In genomic region chr4:109118327-109118659, GRCm38 (mm10) we compare ENCODE assay signal across 8 mouse cellular contexts.
A peak's percentile ranks its signal among the peaks of the same experiment; 100 is the strongest.
DNase-seq lines count a peak whose midpoint lies in the region; ATAC-seq and TF ChIP-seq lines count a peak whose summit lies in the region.

No protein-coding gene starts in this region.

- peak overlapping the region; percentile 34; the same call in 1 of the 2 replicates for H3K27ac ChIP-seq in ES-Bruce4 (ENCODE audit: insufficient read depth, low read length)
- peak overlapping the region; percentile 75 for H3K27ac ChIP-seq in midbrain, embryonic 16.5 days (ENCODE audit: low read length)

- no peak for TF ChIP-seq CTCF in ES-Bruce4 (IDR thresholded peaks at IDR 0.05; ENCODE audit: low read depth, low read length)

- H3K4me1 ChIP-seq in erythroblast, embryonic 14.5 days (ENCODE audit: control insufficient read depth) = peaks cover 36% of the 10 kb centered on the region
- no peaks in the 10 kb centered on the region for H3K4me1 ChIP-seq in ES-Bruce4 (ENCODE audit: control insufficient read depth, insufficient read depth, low read length)
- peaks cover 13% of the 10 kb centered on the region for H3K4me1 ChIP-seq in midbrain, embryonic 16.5 days (ENCODE audit: control insufficient read depth, insufficient read depth, low read length)

- no peak for TF ChIP-seq POLR2A in ES-Bruce4 (IDR thresholded peaks at IDR 0.05; ENCODE audit: insufficient read depth, low read length)

- WGBS in midbrain, embryonic 16.5 days = 8% methylated on average over 6 of the region's 6 CpGs

- intact Hi-C loops in left cerebral cortex, postnatal 25 days (cut with DNase I) = no loop called here

- DNase-seq in frontal cortex, adult 2 months (ENCODE audit: extremely low spot score in 1 of 2, low spot score in 1 of 2) = peak; percentile 62 to 83
- peak; percentile 69 to 91 for DNase-seq in left cerebral cortex, postnatal 25 days (ENCODE audit: low spot score in 2 of 2)
- DNase-seq in thymus, postnatal 4 days = no peak
- no peak for DNase-seq in Muller cell, postnatal 12 days (ENCODE audit: inconsistent ontology term)

- H3K4me2 ChIP-seq in midbrain, embryonic 16.5 days (ENCODE audit: low read length) = peak overlapping the region; percentile 79

- no peaks in the 10 kb centered on the region for H3K36me3 ChIP-seq in erythroblast, embryonic 14.5 days (ENCODE audit: control insufficient read depth)
- H3K36me3 ChIP-seq in ES-Bruce4 (ENCODE audit: control insufficient read depth, insufficient read depth, low read length, poor library complexity, severe bottlenecking) = no peaks in the 10 kb centered on the region
- H3K36me3 ChIP-seq in midbrain, embryonic 16.5 days (ENCODE audit: control insufficient read depth, insufficient read depth, low read length) = no peaks in the 10 kb centered on the region

- H3K9me3 ChIP-seq in erythroblast, embryonic 14.5 days (ENCODE audit: control insufficient read depth, low read length) = no peaks in the 10 kb centered on the region
- no peaks in the 10 kb centered on the region for H3K9me3 ChIP-seq in ES-Bruce4 (replicated peaks; ENCODE audit: control insufficient read depth, insufficient read depth, low read length, poor library complexity, severe bottlenecking)
- H3K9me3 ChIP-seq in midbrain, embryonic 16.5 days (replicated peaks; ENCODE audit: control insufficient read depth, low read length, poor library complexity, severe bottlenecking) = no peaks in the 10 kb centered on the region

- H3K9ac ChIP-seq in ES-Bruce4 (ENCODE audit: low read depth, poor library complexity, severe bottlenecking) = peak overlapping the region; percentile 91
- H3K9ac ChIP-seq in midbrain, embryonic 16.5 days (ENCODE audit: low read depth, low read length) = peak overlapping the region; percentile 58

- TF ChIP-seq EP300 in ES-Bruce4 (IDR thresholded peaks at IDR 0.05; ENCODE audit: insufficient read depth, low read depth, low read length) = no peak

- no peak for ATAC-seq in erythroblast, adult 5-6 weeks (replicated peaks; ENCODE audit: low FRiP score, poor library complexity, severe bottlenecking)
- peak; percentile 47 for ATAC-seq in midbrain, embryonic 16.5 days

- H3K27me3 ChIP-seq in erythroblast, embryonic 14.5 days (ENCODE audit: control insufficient read depth) = no peaks in the 10 kb centered on the region
- H3K27me3 ChIP-seq in ES-Bruce4 (ENCODE audit: control insufficient read depth, insufficient read depth, low read length, poor library complexity, severe bottlenecking) = no peaks in the 10 kb centered on the region
- H3K27me3 ChIP-seq in midbrain, embryonic 16.5 days (ENCODE audit: control insufficient read depth, insufficient read depth, low read depth, low read length) = no peaks in the 10 kb centered on the region

- H3K4me3 ChIP-seq in erythroblast, embryonic 14.5 days (replicated peaks) = peak overlapping the region; percentile 83
- H3K4me3 ChIP-seq in ES-Bruce4 (ENCODE audit: low read depth, low read length) = peak overlapping the region; percentile 94
- H3K4me3 ChIP-seq in midbrain, embryonic 16.5 days (ENCODE audit: low read depth, low read length) = peak overlapping the region; percentile 55

Comparison
In these comparisons a context has a peak if more than half of its experiments do, and no peak if none do; other contexts are left out.
1. DNase-seq: peak in frontal cortex, adult 2 months (2 of 2) and left cerebral cortex, postnatal 25 days (2 of 2); none in thymus, postnatal 4 days (single experiment) and Muller cell, postnatal 12 days (single experiment).
2. Peak in every context shown above with its lines, with median percentiles within 50 percentile points of each other: H3K4me3 ChIP-seq.